Mouse (Mus musculus) intestine, postnatal 0 days (tissue): ENCODE data around the gene Prmt7. TPM values are rescaled to one million over a fixed set of nuclear protein-coding genes. Genes with fewer than 3 reads are reported as not detected.
A peak's percentile ranks its signal among the peaks of the same experiment; 100 is the strongest.

ENCODE experiments used
- ATAC-seq: fragments of 200-750 bp; cut with Nextera tagmentation; 2 replicates; pipeline ENCODE4 v1.8.0; 2017; ENCODE audit warnings: mild to moderate bottlenecking, moderate TSS enrichment, moderate library complexity
- H3K27ac ChIP-seq: fragments of 300-500 bp; sonication (generic); 2 replicates; pipeline ENCODE4 v1.5.1; 2014; ENCODE audit warnings: mild to moderate bottlenecking, low read depth, low read length, moderate library complexity
- H3K27me3 ChIP-seq: fragments of 300-500 bp; sonication (generic); replicated peaks from 2 replicates; pipeline ENCODE4 v1.6.1; 2014; ENCODE audit warnings: low read length, mixed read lengths; ENCODE audit not compliant: control insufficient read depth, insufficient read depth
- H3K36me3 ChIP-seq: fragments of 300-500 bp; sonication (generic); 2 replicates; pipeline ENCODE4 v1.6.1; 2014; ENCODE audit warnings: mild to moderate bottlenecking, moderate library complexity; ENCODE audit not compliant: control insufficient read depth, insufficient read depth
- H3K4me1 ChIP-seq: fragments of 300-500 bp; sonication (generic); replicated peaks from 2 replicates; pipeline ENCODE4 v1.6.1; 2014; ENCODE audit warnings: antibody characterized with exemption, low read length, mixed read lengths; ENCODE audit not compliant: control insufficient read depth, insufficient read depth
- H3K4me2 ChIP-seq: fragments of 300-500 bp; sonication (generic); replicated peaks from 2 replicates; pipeline ENCODE4 v1.6.1; 2014; ENCODE audit warnings: low read depth, mild to moderate bottlenecking, moderate library complexity
- H3K4me3 ChIP-seq: fragments of 300-500 bp; sonication (generic); 2 replicates; pipeline ENCODE4 v1.5.1; 2014; ENCODE audit warnings: low read depth, low read length
- H3K9ac ChIP-seq: fragments of 300-500 bp; sonication (generic); 2 replicates; pipeline ENCODE4 v1.6.1; 2014; ENCODE audit warnings: mild to moderate bottlenecking, low read depth, low read length
- H3K9me3 ChIP-seq: fragments of 300-500 bp; sonication (generic); 2 replicates; pipeline ENCODE4 v1.6.1; 2016; ENCODE audit warnings: mixed run types; ENCODE audit not compliant: control insufficient read depth
- CTCF ChIP-seq: sonication (generic); IDR thresholded peaks from 2 replicates; pipeline ENCODE4 v1.5.1; 2016; ENCODE audit warnings: low read depth, mild to moderate bottlenecking, control low read depth, antibody characterized with exemption, moderate library complexity
- WGBS: fragments of 180-500 bp; shearing (Covaris S2); extraction: QIAGEN DNeasy Blood & Tissue Kit; methylation state at CpG from one replicate; pipeline ENCODE4 v1.1.7; 2014; 5-methylcytosine and 5-hydroxymethylcytosine counted together
- polyA plus RNA-seq: library from polyadenylated mRNA; unstranded; fragments of >200 nt; fragmentation: Nextera tagmentation; extraction: Ambion mirVana; gene quantifications from 2 replicates; pipeline ENCODE4 v1.2.1, GENCODE M21; 2015

The Prmt7 gene
- polyA plus RNA-seq, 1 experiment from 2014 or later = 11.7 TPM

- Histone ChIP-seq H3K27ac (peak overlapping the region; percentile 95), H3K4me3 (peak overlapping the region; percentile 82), H3K4me2 (peak overlapping the region; percentile 81), H3K36me3 (peaks cover 20% of the 10 kb centered on the region; the same call in 1 of the 2 replicates), H3K9ac (peak overlapping the region; percentile 89), H3K27me3 (no peaks in the 10 kb centered on the region), H3K9me3 (no peaks in the 10 kb centered on the region), H3K4me1 (peaks cover 8% of the 10 kb centered on the region; the same call in 1 of the 2 replicates)
- no peak for TF ChIP-seq CTCF
- peak; percentile 77 for ATAC-seq
- WGBS = under 1% methylated on average over 34 of the region's 35 CpGs
Observed at GRCm38 (mm10) chr8:106210035-106210731, 553 bp upstream of the Prmt7 start.

GRCm38 (mm10) chr8:106211421-106211820, 685 bp downstream of the Prmt7 start:
- TF ChIP-seq CTCF = no peak
- 2% methylated on average over 13 of the region's 13 CpGs for WGBS

GRCm38 (mm10) chr8:106213959-106214358, 3.2 kb downstream of the Prmt7 start:
- H3K4me2 ChIP-seq = no peak overlapping the region
- H3K36me3 ChIP-seq = peaks cover 16% of the 10 kb centered on the region; the same call in 1 of the 2 replicates
- H3K9me3 ChIP-seq = no peaks in the 10 kb centered on the region
- H3K4me3 ChIP-seq = no peak overlapping the region
- ATAC-seq = no peak
- no peaks in the 10 kb centered on the region for H3K27me3 ChIP-seq
- H3K27ac ChIP-seq = no peak overlapping the region
- 93% methylated on average over 3 of the region's 3 CpGs for WGBS
- no peak for TF ChIP-seq CTCF
- peaks cover 8% of the 10 kb centered on the region; the same call in 1 of the 2 replicates for H3K4me1 ChIP-seq
- H3K9ac ChIP-seq = no peak overlapping the region

More at GRCm38 (mm10) chr8:106211421-106211820, 685 bp downstream of the Prmt7 start:
- peaks cover 20% of the 10 kb centered on the region; the same call in 1 of the 2 replicates for H3K36me3 ChIP-seq
- H3K27me3 ChIP-seq = no peaks in the 10 kb centered on the region
- H3K4me3 ChIP-seq = peak overlapping the region; percentile 82
- ATAC-seq = no peak
- peak overlapping the region; percentile 81 for H3K4me2 ChIP-seq
- peak overlapping the region; percentile 89 for H3K9ac ChIP-seq
- H3K4me1 ChIP-seq = peaks cover 8% of the 10 kb centered on the region; the same call in 1 of the 2 replicates
- H3K27ac ChIP-seq = peak overlapping the region; percentile 95; the same call in 1 of the 2 replicates
- H3K9me3 ChIP-seq = no peaks in the 10 kb centered on the region

- TF ChIP-seq CTCF = peak; percentile 55
- no peak overlapping the region for H3K4me2 ChIP-seq
- WGBS = 85% methylated on average over 3 of the region's 3 CpGs
- no peak overlapping the region for H3K4me3 ChIP-seq
- H3K27me3 ChIP-seq = no peaks in the 10 kb centered on the region
- H3K9ac ChIP-seq = no peak overlapping the region
- no peaks in the 10 kb centered on the region for H3K4me1 ChIP-seq
- no peak for ATAC-seq
- no peak overlapping the region for H3K27ac ChIP-seq
- H3K36me3 ChIP-seq = peaks cover 33% of the 10 kb centered on the region; the same call in 1 of the 2 replicates
- no peaks in the 10 kb centered on the region for H3K9me3 ChIP-seq
Observed at GRCm38 (mm10) chr8:106219620-106220019, 8.9 kb downstream of the Prmt7 start.

- ATAC-seq = no peak
- Histone ChIP-seq H3K27ac (no peak overlapping the region), H3K9me3 (no peaks in the 10 kb centered on the region), H3K4me1 (no peaks in the 10 kb centered on the region), H3K4me3 (no peak overlapping the region), H3K36me3 (peaks cover 18% of the 10 kb centered on the region; the same call in 1 of the 2 replicates), H3K9ac (no peak overlapping the region), H3K4me2 (no peak overlapping the region), H3K27me3 (no peaks in the 10 kb centered on the region)
- peak; percentile 88 for TF ChIP-seq CTCF
- WGBS = 37% methylated on average over 9 of the region's 9 CpGs
Observed at GRCm38 (mm10) chr8:106226589-106226988, 15.9 kb downstream of the Prmt7 start.

GRCm38 (mm10) chr8:106231536-106231935, 20.8 kb downstream of the Prmt7 start:
- peaks cover 30% of the 10 kb centered on the region for H3K36me3 ChIP-seq
- WGBS = 94% methylated on average over 7 of the region's 7 CpGs

More at GRCm38 (mm10) chr8:106231536-106231935, 20.8 kb downstream of the Prmt7 start:
- Histone ChIP-seq H3K4me1 (no peaks in the 10 kb centered on the region), H3K27me3 (no peaks in the 10 kb centered on the region), H3K4me2 (no peak overlapping the region), H3K9me3 (no peaks in the 10 kb centered on the region), H3K9ac (no peak overlapping the region), H3K27ac (no peak overlapping the region), H3K4me3 (no peak overlapping the region)
- no peak for ATAC-seq
- TF ChIP-seq CTCF = no peak
